Mouse (Mus musculus): ENCODE results near the gene Apobec1.
"Not testable (repeated sequence)": the region's sequence is repeated elsewhere in the genome, so short reads cannot be mapped to it uniquely, and the experiment has no call there.

Gene Apobec1

GRCm38 (mm10) chr6:122562463-122562862 lies 39.8 kb downstream of the Apobec1 start:
- peak; percentile 52 for DNase-seq (ENCODE audit: extremely low spot score, low spot score)

GRCm38 (mm10) chr6:122561005-122561404 lies 41.2 kb downstream of the Apobec1 start:
- DNase-seq (ENCODE audit: extremely low spot score, low spot score) = no peak

GRCm38 (mm10) chr6:122560427-122560826 lies 41.8 kb downstream of the Apobec1 start:
- DNase-seq (ENCODE audit: extremely low spot score, low spot score) = peak; percentile 81

GRCm38 (mm10) chr6:122556959-122557561 lies 45.2 kb downstream of the Apobec1 start:
- DNase-seq (ENCODE audit: extremely low spot score, low spot score) = peak; percentile 30

GRCm38 (mm10) chr6:122555266-122555665 lies 47.0 kb downstream of the Apobec1 start:
- no peak for DNase-seq (ENCODE audit: extremely low spot score, low spot score)

GRCm38 (mm10) chr6:122554102-122554501 lies 48.1 kb downstream of the Apobec1 start:
- DNase-seq (ENCODE audit: extremely low spot score, low spot score) = no peak

- no peak for DNase-seq (ENCODE audit: extremely low spot score, low spot score)
These were observed 48.6 kb downstream of the Apobec1 start, which contains the start of gene Aicda for GRCm38 (mm10) chr6:122553606-122554005. Gene Aicda (plus strand): TSS chr6:122553801.

GRCm38 (mm10) chr6:122545948-122546347 lies 56.3 kb downstream of the Apobec1 start:
- DNase-seq (ENCODE audit: extremely low spot score, low spot score) = no peak

GRCm38 (mm10) chr6:122545289-122545882 lies 56.9 kb downstream of the Apobec1 start:
- no peak for DNase-seq (ENCODE audit: extremely low spot score, low spot score)

GRCm38 (mm10) chr6:122544672-122545071 lies 57.6 kb downstream of the Apobec1 start:
- no peak for DNase-seq (ENCODE audit: extremely low spot score, low spot score)

- DNase-seq (ENCODE audit: extremely low spot score, low spot score) = no peak
These were observed 58.7 kb downstream of the Apobec1 start for GRCm38 (mm10) chr6:122543574-122543973.

GRCm38 (mm10) chr6:122542459-122542858 lies 59.8 kb downstream of the Apobec1 start:
- DNase-seq (ENCODE audit: extremely low spot score, low spot score) = not testable (repeated sequence)

- no peak for DNase-seq (ENCODE audit: extremely low spot score, low spot score)
These were observed 62.7 kb downstream of the Apobec1 start for GRCm38 (mm10) chr6:122539564-122539963.

- DNase-seq (ENCODE audit: extremely low spot score, low spot score) = no peak
These were observed 68.2 kb downstream of the Apobec1 start for GRCm38 (mm10) chr6:122534032-122534431.

GRCm38 (mm10) chr6:122532883-122533302 lies 69.4 kb downstream of the Apobec1 start:
- DNase-seq (ENCODE audit: extremely low spot score, low spot score) = peak; percentile 28

GRCm38 (mm10) chr6:122531466-122532174 lies 70.6 kb downstream of the Apobec1 start:
- DNase-seq (ENCODE audit: extremely low spot score, low spot score) = no peak

- no peak for DNase-seq (ENCODE audit: extremely low spot score, low spot score)
These were observed 74.1 kb downstream of the Apobec1 start for GRCm38 (mm10) chr6:122528136-122528535.
